Mouse (Mus musculus) kidney, adult 11 months (tissue): ENCODE measurements around the gene Vmn1r1.
A peak's percentile ranks its signal among the peaks of the same experiment; 100 is the strongest.

ENCODE experiments used
- DNase-seq: peaks from one replicate; pipeline ENCODE4 v3.0.0; 2022

Gene Vmn1r1

GRCm38 (mm10) chr1:182130830-182131229 is 33.5 kb downstream of the Vmn1r1 start:
- DNase-seq, result no peak

- peak; percentile 82 for DNase-seq
Observed at GRCm38 (mm10) chr1:182124924-182125368, 39.3 kb downstream of the Vmn1r1 start.

DNA sequence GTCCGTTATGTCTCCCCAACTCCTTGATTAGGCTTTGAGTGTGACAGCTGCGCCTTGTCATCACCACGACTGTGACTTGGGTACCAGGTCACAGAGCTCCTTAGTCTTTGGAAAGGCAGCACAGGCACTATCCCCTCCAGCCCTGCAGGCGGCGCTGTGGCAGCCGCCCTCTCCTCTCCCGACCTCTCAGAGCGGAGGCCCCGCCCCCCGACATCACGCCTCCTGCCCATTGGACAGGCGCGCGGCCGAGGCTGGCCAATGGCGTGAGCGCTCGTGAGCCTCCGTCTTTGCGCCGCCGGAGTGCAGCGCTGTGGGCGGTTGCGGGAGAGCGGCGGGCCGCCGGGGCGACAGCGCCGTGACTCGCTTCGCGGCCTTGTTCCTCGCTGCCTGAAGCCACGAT is 39.8 kb downstream of the Vmn1r1 start, which contains the start of gene Srp9:
TSS of gene Srp9 (plus strand) at position 232 of the 400 bp plus-strand sequence.
- peak; percentile 95 for DNase-seq

DNA sequence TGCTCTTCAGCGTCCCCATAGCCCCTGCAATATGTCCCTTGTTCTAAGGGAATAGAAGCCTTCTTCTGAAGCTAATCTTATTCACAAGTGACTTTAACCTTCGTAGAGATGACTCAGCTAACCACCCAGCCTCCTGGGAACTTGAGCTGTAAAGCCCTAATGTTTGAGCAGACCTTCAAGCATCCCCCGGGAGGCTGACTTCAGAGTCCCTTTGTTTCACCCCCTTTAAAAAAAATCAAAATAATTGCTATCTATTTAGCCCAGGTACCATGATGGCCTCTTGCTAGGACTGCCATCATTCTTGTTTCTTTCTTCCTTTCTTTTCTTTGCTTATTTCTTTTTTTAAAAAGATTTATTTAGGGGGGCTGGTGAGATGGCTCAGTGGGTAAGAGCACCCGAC is 41.9 kb downstream of the Vmn1r1 start:
- no peak for DNase-seq

- peak; percentile 63 for DNase-seq
Observed at GRCm38 (mm10) chr1:182115651-182116408, 48.5 kb downstream of the Vmn1r1 start.

DNA sequence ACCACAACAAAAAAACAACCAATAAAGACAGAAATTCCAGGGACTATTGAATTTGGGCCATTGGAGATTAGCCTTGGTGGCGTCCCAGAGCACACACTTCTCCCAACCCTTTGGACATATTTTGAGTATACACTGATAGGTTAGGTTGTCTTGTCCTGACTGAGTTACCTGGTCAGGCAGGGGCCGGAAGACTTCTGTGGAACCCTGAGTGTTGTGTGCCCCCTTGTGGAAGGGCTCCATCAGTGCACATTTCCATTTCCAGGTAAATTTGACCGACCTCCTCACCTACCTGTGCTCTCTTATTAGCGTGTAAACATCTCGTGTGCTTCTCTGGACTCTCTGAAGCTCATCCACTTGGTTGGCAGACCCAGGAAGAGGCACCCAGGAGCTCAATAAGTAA is 49.1 kb downstream of the Vmn1r1 start:
- DNase-seq, result peak; percentile 52

DNA sequence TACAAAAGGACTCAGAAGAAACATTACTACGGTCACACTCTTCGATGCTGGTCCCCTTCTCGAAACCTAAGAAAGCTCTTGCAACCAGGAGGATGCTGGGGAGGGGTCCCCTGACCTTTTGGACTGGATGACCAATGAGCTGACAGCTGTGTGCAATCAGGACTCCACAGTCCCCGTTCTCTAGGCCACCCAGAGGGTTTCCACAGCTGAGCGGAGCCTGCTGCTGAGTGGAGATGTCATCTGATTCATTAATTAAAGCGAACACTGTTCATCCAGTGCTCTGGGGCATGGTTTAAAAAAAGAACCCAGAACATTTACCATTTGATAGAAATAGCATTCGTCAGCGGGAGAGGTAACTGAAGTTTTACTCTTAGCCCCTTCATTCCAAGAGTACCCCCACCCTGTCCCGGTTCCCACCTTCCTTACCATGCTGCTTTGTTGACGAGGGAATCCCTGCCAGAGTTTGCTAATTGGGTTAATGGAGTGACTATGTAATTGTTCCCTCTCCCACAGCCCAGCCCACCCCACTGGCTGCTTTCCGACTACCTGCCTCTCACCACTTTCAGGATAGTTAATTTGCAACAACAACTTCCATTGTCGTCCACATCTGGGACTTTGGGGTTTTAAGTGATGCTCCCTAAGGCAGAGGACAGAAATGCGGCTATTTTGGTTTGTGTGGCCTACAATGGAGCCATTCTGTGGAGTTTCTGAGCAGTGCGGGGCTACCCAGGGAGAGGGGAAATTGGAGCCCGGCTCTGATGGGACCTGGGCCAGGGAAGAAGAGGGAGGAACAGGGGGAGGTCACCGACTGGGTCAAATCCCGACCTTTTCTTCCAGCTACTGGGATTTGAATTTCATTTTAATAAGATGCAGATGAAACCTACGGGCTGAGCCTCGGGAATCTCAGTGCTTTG is 50.4 kb downstream of the Vmn1r1 start:
- DNase-seq, result no peak

- no peak for DNase-seq
Observed at GRCm38 (mm10) chr1:182113131-182113530, 51.2 kb downstream of the Vmn1r1 start.

DNA sequence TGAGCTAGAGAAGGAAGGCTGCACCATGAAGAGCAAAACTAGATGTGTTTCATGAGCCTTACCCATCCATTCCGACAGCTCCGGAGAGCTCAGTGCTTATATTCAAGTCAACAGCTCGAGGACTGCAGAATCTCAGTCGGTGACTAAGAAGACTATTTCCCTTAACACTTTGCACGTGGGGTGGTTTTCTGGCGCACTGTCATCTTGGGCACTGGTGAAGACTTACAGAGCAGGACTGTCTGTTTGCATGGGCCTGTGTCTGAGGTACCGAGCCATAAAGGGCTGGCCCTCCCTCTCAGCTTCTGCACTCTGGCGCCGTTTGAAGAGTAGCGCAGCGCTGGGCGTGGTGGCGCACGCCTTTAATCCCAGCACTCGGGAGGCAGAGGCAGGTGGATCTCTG is 51.9 kb downstream of the Vmn1r1 start:
- no peak for DNase-seq

DNA sequence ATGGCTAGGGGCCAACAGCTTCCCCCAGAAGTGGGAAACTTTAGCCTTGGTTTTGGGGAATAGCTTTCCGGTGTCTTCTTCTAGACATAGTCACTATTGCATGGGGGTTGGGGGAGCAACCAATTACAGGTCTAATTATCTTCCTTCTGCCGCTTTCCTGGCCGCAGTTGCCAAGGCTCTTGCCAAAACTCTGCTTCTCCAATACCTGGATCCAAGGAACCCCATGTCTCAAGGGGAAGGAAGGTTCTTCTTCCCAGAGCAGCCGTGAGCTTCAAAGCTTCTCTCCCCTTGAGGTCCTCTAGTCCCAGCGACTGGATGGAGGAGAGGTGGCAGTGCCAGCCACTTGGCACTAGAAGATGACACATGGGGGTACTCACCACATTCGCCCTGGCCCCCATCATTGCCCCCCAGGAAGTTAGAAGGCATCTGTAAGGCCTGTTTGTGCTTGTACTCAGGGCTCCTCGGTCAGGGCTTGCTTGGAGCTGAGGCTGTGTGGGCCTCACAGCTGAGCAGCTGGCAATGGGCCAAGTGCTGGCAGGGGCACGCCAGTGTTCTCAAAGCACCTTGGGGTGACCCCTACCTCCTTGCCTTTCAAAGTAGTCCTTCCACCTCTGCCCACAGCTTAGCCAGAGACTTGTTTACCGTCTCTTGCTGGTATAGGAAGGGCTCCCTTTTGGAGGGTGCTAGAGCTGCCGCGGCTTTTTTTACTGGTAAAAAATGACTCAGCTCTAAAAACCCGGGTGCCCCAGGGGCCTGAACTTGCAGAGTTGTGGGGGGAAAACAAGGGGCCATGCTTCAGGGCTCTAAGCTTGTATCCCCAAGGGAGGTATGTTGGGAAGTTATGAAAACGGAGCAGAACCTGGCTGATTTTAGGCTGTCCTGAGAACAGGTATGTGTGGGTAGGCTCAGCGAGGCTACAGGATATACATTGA is 52.6 kb downstream of the Vmn1r1 start:
- peak; percentile 59 for DNase-seq

GRCm38 (mm10) chr1:182110708-182111385 is 53.4 kb downstream of the Vmn1r1 start:
- no peak for DNase-seq

GRCm38 (mm10) chr1:182110185-182110584 is 54.1 kb downstream of the Vmn1r1 start:
- DNase-seq, result no peak

DNA sequence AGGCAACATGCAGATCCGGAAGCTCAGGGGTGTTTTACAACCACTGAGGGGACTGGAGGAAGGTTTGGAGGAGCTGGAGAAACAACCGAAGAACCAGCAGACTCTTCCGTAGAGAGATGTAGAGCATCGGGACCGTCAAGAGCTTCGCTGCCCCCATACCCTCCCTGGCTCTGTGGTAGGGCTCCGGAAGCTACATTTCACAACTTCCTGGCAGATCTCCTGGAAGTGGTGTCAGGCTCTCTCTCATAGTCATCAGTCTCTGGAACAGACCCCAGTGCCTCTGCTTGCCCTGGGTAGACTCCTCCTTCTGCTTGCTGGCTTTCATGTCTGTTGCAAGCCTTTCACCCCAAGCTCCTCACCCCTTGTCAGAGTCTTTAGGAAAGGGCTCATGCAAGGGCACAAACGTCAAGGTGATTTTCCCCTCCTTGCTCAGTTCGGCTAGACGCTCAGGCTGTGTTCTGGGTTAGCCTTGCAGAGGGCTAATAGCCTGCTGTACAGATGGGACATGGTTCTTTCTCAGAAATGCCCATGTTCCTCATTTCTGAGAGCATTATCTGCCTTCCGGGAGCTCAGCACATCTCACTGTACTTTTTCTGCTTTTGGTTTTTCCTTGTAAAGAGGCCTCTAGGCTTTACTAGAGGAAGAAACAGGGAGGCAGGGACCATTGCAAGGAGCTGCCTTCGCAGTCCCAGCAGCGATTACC is 55.7 kb downstream of the Vmn1r1 start:
- no peak for DNase-seq

- no peak for DNase-seq
Observed at GRCm38 (mm10) chr1:182107251-182107650, 57.0 kb downstream of the Vmn1r1 start.

- DNase-seq, result no peak
Observed at GRCm38 (mm10) chr1:182105023-182105422, 59.3 kb downstream of the Vmn1r1 start.
